Mouse (Mus musculus) cortical plate, adult 2 months (tissue): ENCODE measurements at regions not wholly inside any gene's neighbourhood (a gene's known extent, or its start where the extent isn't known, plus 50 kb on each side); places are given as distances from the start of the nearest gene placed in this dataset.

Experiments
- CTCF ChIP-seq: fragments of 200-500 bp; IDR thresholded peaks from 2 replicates; pipeline ENCODE4 v1.5.1; 2011; ENCODE audit warnings: mild to moderate bottlenecking, control low read depth, low read length; ENCODE audit not compliant: insufficient read depth; ENCODE audit errors: extremely low read depth
- POLR2A ChIP-seq: fragments of 200-500 bp; IDR thresholded peaks from 2 replicates; pipeline ENCODE4 v1.6.1; 2011; ENCODE audit warnings: mild to moderate bottlenecking, low read length, control low read depth; ENCODE audit not compliant: insufficient read depth; ENCODE audit errors: extremely low read depth

- TF ChIP-seq CTCF (peak; percentile 54), POLR2A (no peak)
Observed at GRCm38 (mm10) chr5:18087919-18088445, 125.6 kb downstream of the Gnat3 start.
